Mouse (Mus musculus) liver, embryonic 12.5 days (tissue): Measurements from ENCODE around the gene Vmn1r174. TPM values are rescaled to one million over a fixed set of nuclear protein-coding genes. Genes with fewer than 3 reads are reported as not detected.
"Not testable (repeated sequence)": the region's sequence is repeated elsewhere in the genome, so short reads cannot be mapped to it uniquely, and the experiment has no call there.

Source experiments
- ATAC-seq: fragments of 200-750 bp; cut with Nextera tagmentation; 2 replicates; pipeline ENCODE4 v1.8.0; 2017; ENCODE audit warnings: moderate number of reproducible peaks, mild to moderate bottlenecking, moderate library complexity
- H3K27ac ChIP-seq: fragments of 300-500 bp; sonication (generic); 2 replicates; pipeline ENCODE4 v1.5.1; 2016; ENCODE audit warnings: mild to moderate bottlenecking
- H3K27me3 ChIP-seq: fragments of 300-500 bp; sonication (generic); replicated peaks from 2 replicates; pipeline ENCODE4 v1.6.1; 2016; ENCODE audit warnings: mild to moderate bottlenecking, moderate library complexity
- H3K36me3 ChIP-seq: fragments of 300-500 bp; sonication (generic); 2 replicates; pipeline ENCODE4 v1.6.1; 2016; ENCODE audit warnings: mild to moderate bottlenecking, moderate library complexity
- H3K4me1 ChIP-seq: fragments of 300-500 bp; sonication (generic); 2 replicates; pipeline ENCODE4 v1.6.1; 2016
- H3K4me2 ChIP-seq: fragments of 300-500 bp; sonication (generic); 2 replicates; pipeline ENCODE4 v1.6.1; 2016; ENCODE audit warnings: mild to moderate bottlenecking, moderate library complexity
- H3K4me3 ChIP-seq: fragments of 300-500 bp; sonication (generic); 2 replicates; pipeline ENCODE4 v1.5.1; 2016; ENCODE audit warnings: mild to moderate bottlenecking, moderate library complexity
- H3K9ac ChIP-seq: fragments of 300-500 bp; sonication (generic); 2 replicates; pipeline ENCODE4 v1.6.1; 2016; ENCODE audit warnings: mild to moderate bottlenecking, moderate library complexity
- H3K9me3 ChIP-seq: fragments of 300-500 bp; sonication (generic); replicated peaks from 2 replicates; pipeline ENCODE4 v1.6.1; 2016; ENCODE audit warnings: mild to moderate bottlenecking, moderate library complexity
- WGBS: fragments of 180-500 bp; shearing (Covaris S2); methylation state at CpG from one replicate; pipeline ENCODE4 v1.1.7; 2016; ENCODE audit not compliant: insufficient replicate concordance; 5-methylcytosine and 5-hydroxymethylcytosine counted together
- polyA plus RNA-seq: library from polyadenylated mRNA; unstranded; fragments of >200 nt; fragmentation: Nextera tagmentation; extraction: Ambion mirVana; gene quantifications from 2 replicates; pipeline ENCODE4 v1.2.1, GENCODE M21; 2016

The Vmn1r174 gene
- not detected in 2 replicates for polyA plus RNA-seq

DNA sequence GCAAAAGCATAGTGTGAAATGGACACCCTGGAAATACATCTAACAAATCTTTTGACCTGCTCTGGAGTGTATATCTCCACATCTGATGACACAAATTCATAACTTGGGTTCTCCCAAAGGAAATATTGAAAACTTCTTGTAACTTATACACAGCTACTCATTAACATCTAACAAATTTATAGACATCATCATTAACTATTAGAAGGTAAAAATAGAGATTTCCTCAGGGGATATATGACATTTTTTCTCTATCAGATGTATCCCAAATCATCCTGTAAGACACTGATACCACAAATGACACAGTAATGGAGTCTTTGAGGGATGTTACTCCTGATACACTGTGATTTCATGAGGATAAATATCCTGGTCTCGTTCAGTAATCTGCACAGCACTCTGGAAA lies at the start of gene Vmn1r174:
Vmn1r174 (plus strand) TSS at position 301 of the 400 bp plus-strand sequence.
- H3K9ac ChIP-seq, H3K36me3 ChIP-seq, H3K4me1 ChIP-seq, H3K27me3 ChIP-seq, H3K27ac ChIP-seq, ATAC-seq, H3K4me2 ChIP-seq, H3K9me3 ChIP-seq, H3K4me3 ChIP-seq: not testable (repeated sequence)
- 29% methylated on average over 1 of the region's 1 CpGs for WGBS

DNA sequence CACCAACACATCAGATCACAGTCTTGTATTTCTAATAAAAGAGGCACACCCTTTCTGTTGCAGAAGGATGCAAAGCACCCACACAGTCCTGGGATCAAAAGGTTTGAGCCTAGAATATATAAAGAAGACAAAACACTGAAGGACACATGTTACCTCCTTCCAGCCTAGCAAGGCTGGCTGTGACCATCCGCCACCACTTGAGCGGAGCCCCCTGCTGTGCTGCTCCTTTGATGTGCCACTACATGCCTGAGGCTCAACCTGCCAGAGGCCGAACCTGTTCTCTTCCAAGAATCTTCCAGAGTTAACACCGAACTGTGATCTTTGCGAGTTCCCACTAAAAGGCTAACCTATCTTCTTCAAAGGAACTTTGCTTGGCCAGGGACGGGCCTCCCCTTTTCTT lies 32.5 kb downstream of the Vmn1r174 start:
- H3K9me3 ChIP-seq = peaks cover 16% of the 10 kb centered on the region; the same call in 1 of the 2 replicates
- H3K36me3 ChIP-seq = no peaks in the 10 kb centered on the region
- ATAC-seq = no peak
- H3K27ac ChIP-seq = no peak overlapping the region
- H3K4me1 ChIP-seq = no peaks in the 10 kb centered on the region
- H3K27me3 ChIP-seq = no peaks in the 10 kb centered on the region
- H3K9ac ChIP-seq = no peak overlapping the region
- H3K4me2 ChIP-seq = no peak overlapping the region
- no peak overlapping the region for H3K4me3 ChIP-seq
- WGBS = 68% methylated on average over 6 of the region's 6 CpGs

DNA sequence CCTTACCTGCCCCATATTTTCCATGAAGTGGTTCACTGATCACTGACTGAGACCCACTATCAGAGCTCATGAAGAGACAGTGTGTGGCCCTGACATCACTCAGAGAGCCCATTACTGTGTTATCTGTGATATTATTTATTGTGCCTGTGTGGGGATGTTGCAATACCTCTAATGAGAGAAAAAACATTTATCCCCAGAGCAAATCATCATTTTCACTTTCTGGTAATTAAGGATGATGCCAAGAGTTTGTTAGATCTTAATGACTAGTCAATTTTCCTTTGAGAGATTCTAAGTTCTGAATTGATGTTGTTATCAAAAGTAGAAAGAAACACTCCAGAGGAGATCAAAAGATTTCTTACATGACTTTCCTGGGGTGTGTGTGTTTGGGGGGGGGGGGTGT lies 58.5 kb downstream of the Vmn1r174 start, which contains the start of gene Vmn1r175:
Vmn1r175 (minus strand) TSS at position 101 of the 400 bp plus-strand sequence.
- not testable (repeated sequence) for H3K9ac ChIP-seq, H3K4me1 ChIP-seq, H3K27ac ChIP-seq, H3K4me2 ChIP-seq, H3K36me3 ChIP-seq, H3K4me3 ChIP-seq, H3K27me3 ChIP-seq, H3K9me3 ChIP-seq, ATAC-seq

Other genes with a start within 250 kb of the Vmn1r174 start
- not detected in 2 replicates for gene Vmn1r167, start 245.1 kb upstream of the Vmn1r174 start, polyA plus RNA-seq
- gene Vmn1r168, start 212.5 kb upstream of the Vmn1r174 start, polyA plus RNA-seq = not detected in 2 replicates
- gene Vmn1r169, start 176.7 kb upstream of the Vmn1r174 start, polyA plus RNA-seq = not detected in 2 replicates
- not detected in 2 replicates for gene Vmn1r170, start 146.1 kb upstream of the Vmn1r174 start, polyA plus RNA-seq
- not detected in 2 replicates for gene Vmn1r171, start 121.5 kb upstream of the Vmn1r174 start, polyA plus RNA-seq
- gene Vmn1r172, start 94.0 kb upstream of the Vmn1r174 start, polyA plus RNA-seq = not detected in 2 replicates
- not detected in 2 replicates for gene Vmn1r173, start 51.6 kb upstream of the Vmn1r174 start, polyA plus RNA-seq
- gene Vmn1r175, start 58.4 kb downstream of the Vmn1r174 start, polyA plus RNA-seq = not detected in 2 replicates
- not detected in 2 replicates for gene Vmn1r176, start 85.1 kb downstream of the Vmn1r174 start, polyA plus RNA-seq
- not detected in 2 replicates for gene Vmn1r177, start 114.2 kb downstream of the Vmn1r174 start, polyA plus RNA-seq
- gene Vmn1r178, start 139.7 kb downstream of the Vmn1r174 start, polyA plus RNA-seq = not detected in 2 replicates
- not detected in 2 replicates for gene Vmn1r179, start 174.7 kb downstream of the Vmn1r174 start, polyA plus RNA-seq
- not detected in 2 replicates for gene Vmn1r180, start 198.4 kb downstream of the Vmn1r174 start, polyA plus RNA-seq
- gene Vmn1r181, start 222.3 kb downstream of the Vmn1r174 start, polyA plus RNA-seq = not detected in 2 replicates
- gene V1rd19, start 249.4 kb downstream of the Vmn1r174 start, polyA plus RNA-seq = not detected in 2 replicates